Mouse (Mus musculus) left cerebral cortex, postnatal 25 days (tissue): ENCODE results near the gene Cks1brt. TPM values are rescaled to one million over a fixed set of nuclear protein-coding genes. Genes with fewer than 3 reads are reported as not detected.
A peak's percentile ranks its signal among the peaks of the same experiment; 100 is the strongest.
"Not testable (repeated sequence)": the region's sequence is repeated elsewhere in the genome, so short reads cannot be mapped to it uniquely, and the experiment has no call there.

Experiments used
- DNase-seq, 2 experiments: peaks; one replicate each; pipeline ENCODE4 v3.0.0; 2022; ENCODE audit warnings: low spot score in 2 of 2, mixed read lengths in 1 of 2
- intact Hi-C: fragments of 180-260 bp; cut with DNase I; formaldehyde crosslinking; loops from one replicate; pipeline ENCODE4 v1.15.1; 2025
- microRNA-seq, 2 experiments: library from miRNA; unstranded; fragments of <30 nt; microRNA quantifications; one replicate each; pipeline ENCODE4 v1.2.0; 2022
- total RNA-seq, 2 experiments: library from RNA; stranded (reverse); gene quantifications; 2 replicates each; pipeline ENCODE4 v1.2.3; 2021

The Cks1brt gene
- not detected for total RNA-seq

DNA sequence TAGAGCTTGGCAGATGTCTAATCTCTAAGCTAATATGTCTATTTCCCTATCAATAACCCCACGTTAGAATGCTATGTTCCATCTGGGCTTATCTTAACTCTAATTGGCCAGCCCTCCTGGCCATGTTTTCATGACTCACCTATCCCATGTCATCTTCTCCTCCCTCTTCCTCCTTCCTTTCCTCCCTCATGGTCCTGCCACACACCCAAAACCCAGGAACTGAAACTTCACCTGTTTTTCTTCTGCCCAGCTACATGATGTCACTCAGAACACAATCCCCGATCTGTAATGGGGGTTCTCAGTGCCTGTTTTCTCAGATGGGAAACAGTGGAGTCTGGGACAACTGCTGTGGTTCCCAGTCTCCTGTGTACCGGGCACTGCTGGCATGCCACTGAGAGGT, at the start of gene Cks1brt:
Cks1brt (plus strand) TSS at position 301 of the 400 bp plus-strand sequence.
- intact Hi-C loops = no loop called here
- no peak for DNase-seq

GRCm38 (mm10) chr8:85113241-85113640, 38.5 kb upstream of the Cks1brt start:
- no peak for DNase-seq
- intact Hi-C loops = no loop called here

GRCm38 (mm10) chr8:85115501-85115900, 36.2 kb upstream of the Cks1brt start:
- no peak for DNase-seq

GRCm38 (mm10) chr8:85116984-85117383, 34.7 kb upstream of the Cks1brt start:
- intact Hi-C loops = no loop called here

More at GRCm38 (mm10) chr8:85115501-85115900, 36.2 kb upstream of the Cks1brt start:
- intact Hi-C loops = no loop called here

DNA sequence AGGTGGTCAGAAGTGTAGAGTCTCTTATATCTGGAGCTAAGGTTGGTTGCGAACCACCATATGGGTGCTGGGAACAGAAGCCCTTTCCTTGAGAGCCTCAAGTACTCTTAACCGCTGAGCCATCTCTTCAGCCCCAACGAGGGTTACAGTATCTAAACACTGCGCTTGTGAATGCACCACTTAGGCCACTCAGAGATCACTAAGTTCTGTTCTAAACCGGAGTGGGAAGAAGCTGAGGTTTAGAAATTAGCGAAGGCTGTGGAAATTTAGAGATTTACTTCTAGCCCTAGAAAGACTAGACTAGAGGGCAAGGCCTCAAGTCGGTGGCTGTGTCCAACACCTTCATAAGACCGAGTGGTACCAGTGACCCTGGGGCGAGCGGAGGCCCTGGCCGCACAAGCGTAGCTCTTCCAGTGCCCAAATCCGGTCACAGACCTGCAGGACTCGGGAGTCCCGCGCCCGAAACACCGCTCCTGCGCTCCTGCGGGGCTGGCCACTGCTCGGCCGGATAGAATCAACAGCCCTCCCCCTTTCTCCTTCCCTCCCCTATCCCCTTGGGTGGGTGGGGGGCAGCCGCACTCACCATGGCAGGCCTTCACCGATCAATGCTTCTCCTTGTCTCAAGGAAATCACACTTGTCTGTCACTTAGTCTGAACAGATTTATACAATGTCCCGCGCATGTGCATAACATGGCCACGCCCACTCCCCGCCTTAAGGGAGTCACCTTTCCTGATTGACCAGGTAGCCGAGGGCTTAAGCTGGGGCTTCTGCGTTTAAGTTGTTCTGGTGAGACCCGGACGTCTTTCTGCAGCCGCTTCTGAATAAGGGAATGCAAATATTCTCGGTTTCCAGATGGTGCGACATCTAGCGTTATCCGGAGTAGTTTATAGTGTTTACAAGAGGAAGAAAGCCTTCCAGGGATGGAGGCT, 32.4 kb upstream of the Cks1brt start:
- intact Hi-C loops = no loop called here
- DNase-seq = peak; percentile 81 to 92

More at GRCm38 (mm10) chr8:85116984-85117383, 34.7 kb upstream of the Cks1brt start:
- no peak for DNase-seq

DNA sequence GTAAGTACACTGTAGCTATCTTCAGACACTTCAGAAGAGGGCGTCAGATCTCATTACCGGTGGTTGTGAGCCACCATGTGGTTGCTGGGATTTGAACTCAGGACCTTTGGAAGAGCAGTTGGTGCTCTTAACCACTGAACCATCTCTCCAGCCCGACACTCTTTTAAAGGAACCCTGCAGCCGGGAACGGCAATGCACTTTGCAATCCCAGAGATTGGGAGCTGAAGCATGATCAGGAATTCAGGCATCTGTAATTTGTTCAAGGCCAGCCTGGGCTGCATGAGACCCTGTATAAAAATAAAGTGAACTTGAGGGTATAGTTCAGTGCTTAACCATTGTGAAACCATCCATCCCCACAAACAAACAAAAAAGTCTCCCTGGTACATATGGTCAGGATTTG, 31.5 kb upstream of the Cks1brt start:
- DNase-seq, intact Hi-C loops: not testable (repeated sequence)

DNA sequence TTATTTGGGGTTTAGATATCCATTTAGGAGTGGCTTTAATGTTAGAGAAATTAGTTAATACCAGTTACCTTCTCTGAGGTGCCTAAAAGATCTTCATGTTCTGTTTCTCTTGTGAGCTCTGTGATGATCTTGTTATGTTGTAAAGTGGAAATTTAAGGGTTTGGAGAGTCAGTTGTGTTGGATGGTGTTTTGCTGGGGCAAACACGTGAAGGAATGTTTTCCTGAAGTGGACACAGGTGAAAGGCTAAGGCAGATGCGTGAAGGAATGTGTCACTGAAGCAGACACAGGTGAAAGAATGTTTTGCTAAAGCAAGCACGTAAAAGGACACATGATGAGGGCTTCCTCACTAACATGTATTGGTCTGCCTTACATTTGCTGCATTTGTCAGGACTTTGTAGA, 28.7 kb upstream of the Cks1brt start, which contains the start of gene Zfp791:
Zfp791 (minus strand) TSS at position 101 of the 400 bp plus-strand sequence.
- intact Hi-C loops = no loop called here
- DNase-seq = no peak

DNA sequence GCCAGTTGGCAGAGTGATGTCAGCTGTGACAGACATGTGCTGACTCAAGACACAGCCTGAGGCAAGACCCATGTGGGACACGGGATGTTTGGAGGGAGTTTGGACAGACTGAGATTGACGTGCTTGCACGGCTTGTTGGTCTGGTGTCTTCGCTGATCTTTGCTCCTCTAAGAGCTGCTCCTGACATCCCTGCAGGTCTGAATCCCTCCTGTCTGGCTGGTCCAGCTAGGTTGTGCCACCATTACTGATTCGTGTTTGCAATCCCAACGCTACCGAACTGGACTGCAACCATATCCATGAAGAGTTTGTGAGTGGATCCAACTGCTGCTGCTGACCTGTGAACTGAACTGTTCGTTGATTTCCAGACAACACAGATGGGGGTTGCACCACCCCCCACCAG, 28.0 kb upstream of the Cks1brt start:
- intact Hi-C loops = no loop called here
- DNase-seq = no peak

GRCm38 (mm10) chr8:85132335-85132734, 19.4 kb upstream of the Cks1brt start:
- intact Hi-C loops = no loop called here
- DNase-seq = no peak

DNA sequence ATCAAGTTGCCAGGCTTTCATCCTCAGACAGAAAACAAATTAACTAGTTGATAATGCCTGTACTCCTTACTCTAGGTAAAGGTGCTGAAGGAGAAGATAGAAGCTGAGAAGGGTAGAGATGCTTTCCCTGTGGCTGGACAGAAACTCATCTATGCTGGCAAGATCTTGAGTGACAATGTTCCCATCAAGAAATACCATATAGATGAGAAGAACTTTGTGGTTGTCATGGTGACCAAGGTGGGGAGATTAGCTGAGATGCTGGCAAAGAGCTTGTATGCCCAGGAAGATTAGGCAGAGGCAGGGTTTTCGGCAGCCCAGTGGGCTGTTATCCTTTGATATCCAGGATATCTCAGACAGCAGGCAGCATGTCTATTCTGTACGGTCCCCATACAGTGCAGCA, 16.0 kb upstream of the Cks1brt start:
- intact Hi-C loops, DNase-seq: not testable (repeated sequence)

DNA sequence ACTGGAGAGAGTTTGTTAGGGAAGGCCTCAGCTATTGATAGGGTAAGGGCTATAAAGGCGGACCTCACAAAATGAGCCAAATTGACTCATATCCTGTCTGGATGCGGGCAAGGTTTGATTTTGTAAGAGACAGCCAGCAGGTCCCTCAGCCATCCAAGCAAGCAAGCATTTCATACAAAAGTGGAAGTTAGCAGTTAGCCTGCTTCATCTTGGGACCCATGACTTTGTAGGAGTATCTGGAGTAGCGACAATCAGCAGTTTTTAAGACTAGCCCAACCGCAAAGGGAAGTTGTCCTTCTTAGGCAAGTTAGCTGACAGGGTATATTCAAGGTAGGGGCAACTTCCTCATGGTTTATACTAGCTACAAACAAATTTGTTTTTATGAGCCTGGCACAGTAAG, 9.2 kb upstream of the Cks1brt start:
- DNase-seq = peak in 1 of 2 experiments; percentile 12
- intact Hi-C loops = loop anchor here (10.0 kb wide), 1 partner anchor 72 kb away; no protein-coding TSS in a partner anchor

- intact Hi-C loops = loop anchor here (2.0 kb wide), 1 partner anchor 94 kb away; no protein-coding TSS in a partner anchor
These were observed 19.6 kb downstream of the Cks1brt start for GRCm38 (mm10) chr8:85171291-85171690.

GRCm38 (mm10) chr8:85175892-85176291, 24.2 kb downstream of the Cks1brt start:
- intact Hi-C loops = no loop called here
- peak in 1 of 2 experiments; percentile 21 for DNase-seq

More at GRCm38 (mm10) chr8:85171291-85171690, 19.6 kb downstream of the Cks1brt start:
- peak; percentile 45 to 56 for DNase-seq

DNA sequence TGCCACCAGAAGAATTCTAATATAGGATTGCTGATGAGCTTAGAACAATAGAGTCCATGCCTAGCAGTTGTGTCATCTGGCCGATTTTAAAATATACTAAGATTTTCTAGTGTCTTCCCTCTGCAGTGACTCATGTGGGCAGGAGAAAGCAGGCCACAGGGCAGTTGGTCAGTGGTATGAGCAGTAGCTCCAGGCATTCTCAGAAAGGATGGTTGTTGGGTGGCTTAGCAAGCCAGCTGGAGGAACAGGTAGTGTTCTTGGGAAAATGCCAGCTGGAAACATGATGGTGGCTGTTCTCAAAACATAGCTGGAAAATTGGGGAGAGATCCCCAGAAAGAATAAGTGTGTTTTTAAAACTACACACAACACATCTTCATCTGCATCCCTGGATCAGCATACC, 40.6 kb downstream of the Cks1brt start:
- DNase-seq = no peak
- intact Hi-C loops = no loop called here

DNA sequence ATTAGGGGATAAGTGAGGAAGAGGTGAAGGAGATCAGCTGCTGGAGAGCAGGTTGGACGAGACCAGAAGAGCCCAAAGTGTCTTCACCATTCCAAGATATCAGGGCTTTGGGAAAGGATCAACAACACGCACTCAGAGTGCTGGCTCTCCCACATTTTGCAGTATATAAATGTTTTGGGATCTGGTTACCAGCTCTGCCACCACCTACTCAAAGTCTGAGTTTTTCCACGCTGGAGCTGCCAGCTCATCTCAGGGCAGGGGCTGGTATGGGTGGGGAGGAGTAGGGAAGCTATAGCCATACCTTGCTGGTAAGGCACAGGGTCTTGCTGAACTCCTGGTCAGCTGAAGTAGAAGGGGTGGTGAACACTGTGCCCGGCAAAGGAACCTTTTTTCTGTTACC, 68.5 kb downstream of the Cks1brt start:
- intact Hi-C loops = no loop called here
- peak in 1 of 2 experiments; percentile 55 for DNase-seq

DNA sequence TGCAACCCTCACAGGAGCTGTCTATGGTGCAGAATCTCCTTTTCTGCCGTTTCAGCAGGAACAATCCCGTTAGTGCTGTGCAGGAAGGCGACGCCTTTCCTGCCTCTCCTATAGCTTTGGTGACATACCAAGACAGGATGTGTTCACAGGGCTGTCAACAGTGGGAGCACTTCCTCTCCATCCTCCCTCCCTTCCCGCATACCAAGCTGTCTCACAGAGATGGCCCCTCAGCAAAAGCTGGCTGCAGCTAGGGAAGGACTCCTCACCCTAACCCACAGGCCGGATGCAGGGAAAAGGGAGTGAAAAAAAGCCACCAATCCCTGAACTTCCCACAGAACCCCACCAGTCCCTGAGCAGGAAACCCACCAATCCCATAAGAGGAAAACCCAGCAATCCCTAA, 69.3 kb downstream of the Cks1brt start:
- intact Hi-C loops = no loop called here
- DNase-seq = peak in 1 of 2 experiments; percentile 1

Small RNAs within 50 kb of the gene (microRNA-seq; reads per million reads assigned to microRNA genes)
- 0 reads per million in 2 experiments for gene Gm23388

Other genes starting within 250 kb of the Cks1brt start
- gene Klf1, start 250.0 kb upstream of the Cks1brt start, total RNA-seq = not detected
- gene Dnase2a, start 243.4 kb upstream of the Cks1brt start, total RNA-seq = 1 to 10 TPM; 3.5 to 4.0 TPM
- gene Mast1, start 214.6 kb upstream of the Cks1brt start, total RNA-seq = 10 to 100 TPM; 85.7 to 90.3 TPM
- 1 to 10 TPM in 1 of 2 experiments, under 1 TPM in 1; 0.71 to 1.1 TPM for gene Rtbdn, start 204.9 kb upstream of the Cks1brt start, total RNA-seq
- 1 to 10 TPM in 1 of 2 experiments, not detected in 1; 3.5 TPM for gene Gm49661, start 182.5 kb upstream of the Cks1brt start, total RNA-seq
- gene Prdx2, start 182.3 kb upstream of the Cks1brt start, total RNA-seq = 100 to 1,000 TPM; 340 to 356 TPM
- gene Rnaseh2a, start 182.2 kb upstream of the Cks1brt start, total RNA-seq = 10 to 100 TPM; 40.7 to 42.2 TPM
- 10 to 100 TPM; 73.3 to 85.1 TPM for gene Junb, start 173.2 kb upstream of the Cks1brt start, total RNA-seq
- gene Hook2, start 161.3 kb upstream of the Cks1brt start, total RNA-seq = 1 to 10 TPM; 7.2 to 8.5 TPM
- not detected for gene Best2, start 137.4 kb upstream of the Cks1brt start, total RNA-seq
- 100 to 1,000 TPM; 118 to 122 TPM for gene Asna1, start 126.6 kb upstream of the Cks1brt start, total RNA-seq
- gene Trir, start 125.1 kb upstream of the Cks1brt start, total RNA-seq = 100 to 1,000 TPM; 115 to 129 TPM
- 100 to 1,000 TPM; 155 to 175 TPM for gene Tnpo2, start 115.0 kb upstream of the Cks1brt start, total RNA-seq
- 10 to 100 TPM; 23.9 to 24.0 TPM for gene Fbxw9, start 91.9 kb upstream of the Cks1brt start, total RNA-seq
- gene Gm5741, start 83.9 kb upstream of the Cks1brt start, total RNA-seq = 1 to 10 TPM in 1 of 2 experiments, not detected in 1; 1.4 TPM
- gene Dhps, start 80.2 kb upstream of the Cks1brt start, total RNA-seq = 10 to 100 TPM; 54.3 to 64.3 TPM
- gene Wdr83os, start 71.2 kb upstream of the Cks1brt start, total RNA-seq = 10 to 100 TPM; 49.8 to 54.5 TPM
- gene Wdr83, start 70.6 kb upstream of the Cks1brt start, total RNA-seq = 10 to 100 TPM; 24.2 to 26.3 TPM
- 10 to 100 TPM; 38.8 to 39.3 TPM for gene Man2b1, start 68.7 kb upstream of the Cks1brt start, total RNA-seq
- 1 to 10 TPM; 6.9 to 7.7 TPM for gene Zfp791, start 28.8 kb upstream of the Cks1brt start, total RNA-seq
- not detected for gene Olfr371, start 74.1 kb downstream of the Cks1brt start, total RNA-seq
- gene Orc6, start 147.7 kb downstream of the Cks1brt start, total RNA-seq = 10 to 100 TPM; 27.1 to 31.9 TPM
- gene Vps35, start 147.9 kb downstream of the Cks1brt start, total RNA-seq = 100 to 1,000 TPM; 137 to 143 TPM
- 1 to 10 TPM; 2.2 to 2.6 TPM for gene Mylk3, start 234.4 kb downstream of the Cks1brt start, total RNA-seq